Mouse (Mus musculus): Measurements from ENCODE around the gene Dennd1a.

Gene Dennd1a

DNA sequence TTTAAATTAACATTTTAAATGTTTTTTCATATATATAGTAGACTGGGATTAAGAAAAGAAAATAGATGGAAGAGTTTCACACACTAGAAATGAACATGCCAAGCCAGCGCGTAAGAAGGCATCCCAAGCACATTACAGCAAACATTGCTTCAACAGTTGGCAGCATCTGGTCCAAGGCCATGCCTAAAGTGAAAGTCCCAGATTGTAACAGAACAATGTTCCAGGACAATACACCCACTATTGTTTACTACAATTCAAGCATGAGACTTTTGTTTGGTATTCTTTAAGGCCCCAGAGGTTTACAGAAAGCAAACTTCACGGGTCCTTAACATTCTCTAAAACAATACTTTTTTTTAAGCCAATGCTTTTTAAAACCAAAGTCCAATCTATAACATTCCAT is 124.7 kb downstream of the Dennd1a start:
- DNase-seq = no peak

DNA sequence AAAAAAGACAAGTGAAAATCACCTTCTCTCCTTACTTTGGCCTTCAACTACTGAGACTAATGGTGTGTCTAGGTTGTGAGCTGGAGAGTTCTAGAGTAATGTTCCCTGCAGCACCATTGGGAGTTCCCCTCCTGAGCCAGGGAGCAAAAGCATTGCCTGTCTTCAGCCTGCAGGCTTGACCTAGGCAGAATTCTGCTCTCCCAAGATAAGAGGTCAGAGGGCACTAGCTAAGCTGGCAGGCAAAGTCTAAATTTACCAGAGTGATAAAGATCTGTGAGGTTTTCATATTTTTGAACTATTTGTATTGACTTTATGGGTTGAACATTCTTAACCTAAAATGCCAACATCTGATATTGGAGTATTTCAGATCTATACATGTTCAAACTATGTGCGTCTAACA is 125.7 kb downstream of the Dennd1a start:
- no peak for DNase-seq

DNA sequence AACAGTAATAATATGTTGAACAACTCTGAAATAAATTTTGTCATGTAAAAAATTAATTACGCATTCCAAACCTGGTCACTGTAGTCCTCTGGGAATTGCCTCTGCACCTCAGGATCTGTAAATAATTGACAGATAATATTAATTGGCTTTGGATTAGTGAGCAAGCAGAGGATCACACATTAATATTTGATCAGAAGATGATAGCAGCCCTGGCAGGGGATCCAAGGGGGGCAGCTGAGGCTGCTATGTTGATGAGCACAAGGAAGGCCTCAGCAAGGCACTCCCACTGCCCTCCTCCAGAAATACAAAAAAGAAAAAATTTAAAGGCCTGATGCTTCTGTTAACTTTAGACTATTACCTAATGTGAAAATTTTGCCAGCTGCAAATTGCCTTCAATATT is 127.5 kb downstream of the Dennd1a start:
- no peak for DNase-seq

DNA sequence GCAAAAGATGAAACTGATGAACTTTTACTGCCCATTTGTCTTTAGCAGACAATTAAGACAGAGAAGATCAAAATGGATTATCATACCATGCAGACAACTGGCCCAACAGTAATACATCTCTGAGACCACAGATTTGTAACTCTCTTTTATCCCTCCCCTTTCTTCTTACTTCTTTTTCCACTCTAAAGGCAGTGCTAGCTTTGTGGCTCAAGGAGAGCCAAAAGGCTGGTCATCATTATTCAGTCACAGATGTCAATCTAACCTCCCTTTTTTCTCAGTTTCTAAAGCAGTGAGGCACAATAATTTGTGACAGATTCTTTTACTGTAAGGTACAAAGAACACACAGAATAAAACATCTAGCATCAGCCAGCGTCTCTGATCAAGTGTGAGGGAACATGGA is 130.2 kb downstream of the Dennd1a start:
- DNase-seq = no peak

DNA sequence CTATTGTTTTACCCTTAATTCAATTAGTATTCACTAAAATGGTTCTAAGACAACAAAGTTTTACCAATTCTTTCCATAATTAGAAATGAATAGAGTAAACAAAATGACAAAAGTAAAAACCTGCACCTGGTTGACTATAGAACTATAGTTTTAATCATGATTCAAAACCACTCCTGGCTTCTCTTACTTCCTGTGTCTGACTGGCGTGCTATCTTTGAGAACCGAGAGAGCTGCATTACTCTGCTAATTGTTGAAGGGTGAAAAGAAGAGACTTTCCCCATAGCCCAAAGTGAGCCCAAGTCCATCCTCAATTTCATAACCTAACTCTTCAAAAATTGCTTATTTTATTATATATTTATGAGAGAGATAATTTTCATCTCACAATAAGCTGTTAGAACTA is 131.2 kb downstream of the Dennd1a start:
- no peak for DNase-seq

DNA sequence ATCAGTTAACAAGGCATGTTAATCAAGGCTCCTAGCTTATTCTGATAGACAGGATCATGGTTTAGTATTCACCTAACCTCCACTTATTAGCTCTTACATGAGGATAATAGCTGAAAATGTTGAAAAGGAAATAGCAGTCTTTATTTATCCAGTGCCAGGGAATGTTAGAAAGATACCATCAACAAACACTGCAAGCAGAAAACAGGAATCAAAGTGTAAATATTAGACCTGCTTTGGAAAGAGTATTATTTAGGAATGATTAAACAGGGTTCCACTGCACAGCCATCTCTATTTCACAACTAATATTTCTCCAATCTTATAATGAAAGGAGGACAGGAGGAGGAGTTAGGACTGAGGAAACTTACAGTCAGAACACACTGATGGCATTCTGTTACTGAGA is 142.4 kb downstream of the Dennd1a start:
- no peak for DNase-seq

DNA sequence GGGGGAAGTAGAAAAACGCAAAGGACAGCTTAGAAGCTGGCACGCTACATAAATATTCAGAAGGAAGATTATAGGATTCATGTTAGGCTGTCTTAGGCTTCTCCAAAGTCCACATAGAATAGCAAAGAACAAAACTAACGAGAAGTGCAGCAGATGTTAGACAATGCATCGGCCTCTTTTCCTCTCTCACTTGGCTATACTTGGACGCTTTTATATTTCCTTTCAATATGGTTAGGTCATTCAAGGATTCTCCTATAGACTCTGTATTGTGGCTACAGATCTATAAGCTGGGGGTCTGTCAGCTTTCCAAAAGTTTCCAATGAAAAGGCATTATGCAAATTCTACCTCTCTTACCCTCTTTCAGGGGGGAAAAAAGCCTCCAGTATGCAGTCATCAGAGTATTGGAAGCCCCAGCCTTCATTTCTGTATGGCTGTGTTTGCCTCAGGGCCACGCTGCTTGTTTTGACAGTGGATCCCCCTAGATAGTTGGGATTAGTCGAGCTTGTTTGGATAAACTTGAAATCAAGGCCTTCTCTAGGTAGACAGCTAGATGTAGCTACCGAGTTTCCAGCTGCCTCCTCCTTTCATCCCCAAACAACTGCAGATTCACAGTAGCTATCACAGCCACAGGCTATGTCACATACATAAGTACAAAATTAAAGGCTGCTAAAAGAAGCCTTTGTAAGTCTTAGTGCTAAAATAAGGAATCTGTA is 143.0 kb downstream of the Dennd1a start:
- DNase-seq = no peak

DNA sequence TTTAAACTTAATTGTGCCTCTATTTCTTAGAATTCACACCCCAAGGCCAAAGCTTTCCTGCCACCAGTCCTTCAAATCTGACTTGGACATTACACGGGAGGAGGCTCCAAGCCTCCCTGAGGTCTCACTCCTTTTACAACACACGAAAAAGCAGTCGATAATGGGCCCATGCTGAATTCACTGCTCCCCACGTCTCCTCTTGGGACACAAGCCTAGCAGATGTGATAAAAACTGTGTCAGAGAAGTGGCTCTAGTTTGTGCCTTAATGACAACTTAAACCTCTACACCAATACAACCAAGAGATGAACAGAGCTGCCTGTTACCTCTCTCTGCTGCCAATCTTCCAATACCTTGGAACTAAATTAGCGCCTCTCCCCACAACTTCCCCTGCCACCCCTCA is 144.3 kb downstream of the Dennd1a start:
- no peak for DNase-seq

DNA sequence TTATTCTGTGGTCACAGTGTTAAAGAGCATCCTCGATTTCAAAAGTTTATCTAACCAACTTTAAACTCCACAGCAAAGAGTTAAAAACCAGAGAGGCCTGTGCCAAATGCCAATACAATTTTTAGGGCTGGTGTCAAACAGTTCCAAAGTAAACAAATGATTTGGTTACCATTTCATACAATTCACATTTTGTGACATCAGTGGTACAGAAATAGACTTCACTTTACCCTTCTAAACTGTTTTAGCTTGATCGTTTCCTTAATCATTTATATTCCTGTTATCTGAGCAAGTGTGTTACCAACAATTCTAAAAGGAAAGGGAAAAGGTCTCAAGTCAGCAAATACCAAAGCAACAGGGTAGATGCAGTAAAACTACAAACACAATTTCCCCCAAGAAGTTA is 145.0 kb downstream of the Dennd1a start:
- DNase-seq = no peak

DNA sequence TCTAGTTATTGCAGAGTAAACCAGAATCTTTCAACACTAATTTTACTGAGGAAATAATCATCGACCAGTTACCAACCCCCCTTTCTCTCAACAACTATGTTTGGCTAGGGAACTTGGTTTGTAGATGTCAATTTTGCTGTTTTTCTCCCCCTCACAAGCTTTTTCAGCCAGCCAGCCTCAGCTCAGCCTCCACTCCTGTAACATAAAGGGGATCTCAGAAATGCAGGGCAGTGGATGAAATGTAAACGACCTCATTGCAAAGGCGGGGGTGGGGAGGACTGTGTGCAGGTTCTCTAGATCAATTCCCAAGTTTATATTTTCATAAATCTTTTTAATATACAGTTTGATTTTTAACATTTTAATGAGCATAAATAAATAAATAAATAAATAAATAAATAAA is 147.7 kb downstream of the Dennd1a start:
- no peak for DNase-seq

DNA sequence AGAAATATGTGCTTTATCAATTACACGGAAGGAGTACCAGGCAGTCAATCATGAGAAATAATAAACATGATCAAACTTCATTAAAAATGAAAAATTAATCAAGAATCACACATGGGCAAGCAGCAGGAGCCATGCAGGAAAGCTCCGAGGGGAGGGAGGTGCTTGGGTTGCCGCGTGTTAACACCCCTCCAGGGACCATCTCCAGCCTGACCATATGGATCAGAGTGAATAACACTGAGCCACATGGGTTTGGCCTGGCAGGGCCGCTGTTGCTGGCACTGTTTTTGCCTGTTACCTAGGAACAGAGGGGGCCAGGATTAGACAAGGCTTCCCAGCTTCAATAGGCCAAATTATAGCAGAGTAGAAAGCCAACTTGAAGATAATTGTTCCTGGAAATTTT is 150.1 kb downstream of the Dennd1a start:
- peak; percentile 46 for DNase-seq

DNA sequence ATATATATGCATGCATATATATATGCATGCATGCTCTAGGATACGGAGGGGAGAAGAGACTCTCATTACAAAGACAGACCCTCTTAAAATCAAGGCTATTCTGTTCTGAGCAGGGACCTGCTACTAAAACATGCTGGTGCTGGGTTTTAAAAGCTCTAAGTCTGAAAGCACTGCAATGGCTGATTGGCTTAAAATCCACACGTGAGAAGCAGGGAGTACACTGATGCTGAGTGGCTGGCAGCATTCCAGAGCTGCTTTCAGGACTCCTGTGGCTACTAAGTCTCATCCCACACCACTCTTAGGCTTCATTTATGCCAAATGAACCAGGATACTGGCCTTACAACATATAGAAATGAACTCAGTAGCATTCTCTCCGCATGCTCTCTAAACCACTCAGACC is 151.8 kb downstream of the Dennd1a start:
- no peak for DNase-seq

DNA sequence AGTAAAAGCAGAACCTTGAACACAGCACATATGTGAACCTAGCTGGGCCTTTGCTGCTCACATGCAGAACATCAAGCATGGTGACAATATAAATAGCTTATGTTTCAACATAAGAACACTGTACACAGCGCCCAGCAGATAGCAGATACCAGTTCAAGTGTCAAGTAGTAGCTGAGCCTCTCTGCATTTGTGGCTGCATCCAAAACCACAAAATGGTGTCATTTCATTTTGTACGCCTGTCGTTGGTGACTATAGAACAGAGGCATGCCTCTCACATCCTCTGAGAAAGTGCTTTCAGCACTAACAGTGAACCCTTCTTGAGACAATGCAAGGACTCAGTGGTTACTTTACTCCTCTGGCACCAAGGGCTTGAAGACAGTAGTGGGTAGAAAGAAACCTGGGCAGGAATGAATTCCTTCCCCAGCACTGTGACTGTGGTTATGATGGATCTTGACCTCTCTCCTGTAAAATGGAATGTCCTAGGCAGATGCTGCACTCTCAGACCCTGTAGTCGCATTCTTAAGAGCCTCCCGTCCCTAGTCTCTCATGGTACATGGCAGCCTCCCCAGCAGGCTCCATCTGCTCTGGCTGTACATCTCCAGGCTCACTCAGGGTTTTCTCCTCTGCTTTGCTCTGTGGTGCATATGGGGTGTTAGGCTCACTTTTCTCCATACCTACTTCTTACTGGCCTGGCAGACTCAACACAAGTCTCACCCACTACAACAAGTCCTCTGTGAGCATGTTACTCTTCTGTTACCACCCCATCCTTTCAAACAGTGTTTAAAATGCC is 154.0 kb downstream of the Dennd1a start:
- DNase-seq = peak; percentile 35

DNA sequence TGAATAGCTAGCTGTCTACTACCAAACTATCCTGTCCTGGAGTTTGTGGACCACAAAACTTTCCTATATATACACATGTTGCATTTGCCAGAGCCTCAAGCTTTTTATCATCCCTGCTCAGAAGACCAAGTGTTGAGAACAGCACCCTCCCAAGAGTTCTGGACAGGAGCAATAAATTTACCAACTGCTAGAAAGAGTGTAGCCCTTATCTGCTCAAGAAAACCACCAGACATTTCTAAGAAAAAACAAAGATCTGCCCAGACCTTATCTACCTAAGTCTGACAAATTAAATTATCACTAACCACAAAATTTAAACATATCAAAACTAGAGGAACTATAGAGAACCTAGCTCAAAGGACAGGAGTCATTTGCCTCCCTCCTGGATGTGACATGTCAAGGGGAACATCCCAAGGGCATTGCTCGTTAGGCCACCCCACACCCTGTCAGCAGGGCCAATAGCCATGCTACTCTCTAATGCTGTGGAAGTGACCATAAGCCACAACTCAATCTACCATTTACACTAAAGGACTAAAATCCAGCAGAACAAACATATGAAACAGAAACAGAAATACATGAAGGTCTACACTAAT is 154.9 kb downstream of the Dennd1a start:
- no peak for DNase-seq

DNA sequence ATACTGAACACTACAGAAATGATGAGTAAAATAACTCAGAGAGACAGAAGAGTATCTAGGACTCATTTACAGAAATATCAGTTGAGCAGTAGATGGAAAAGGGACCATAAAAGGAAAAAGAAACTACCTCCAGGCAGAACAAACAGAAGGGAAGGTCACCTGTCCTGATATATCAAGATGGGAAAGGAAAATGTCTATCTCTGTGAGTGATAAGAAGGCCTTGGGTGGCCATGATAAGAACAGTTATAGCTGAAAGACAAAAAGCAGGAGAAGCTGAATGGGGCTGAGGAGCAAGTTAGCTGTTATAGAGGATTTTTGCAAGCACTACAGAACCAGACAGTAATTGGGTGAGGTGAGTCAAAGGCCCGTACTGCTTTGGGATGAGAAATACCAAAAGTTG is 155.7 kb downstream of the Dennd1a start:
- no peak for DNase-seq

DNA sequence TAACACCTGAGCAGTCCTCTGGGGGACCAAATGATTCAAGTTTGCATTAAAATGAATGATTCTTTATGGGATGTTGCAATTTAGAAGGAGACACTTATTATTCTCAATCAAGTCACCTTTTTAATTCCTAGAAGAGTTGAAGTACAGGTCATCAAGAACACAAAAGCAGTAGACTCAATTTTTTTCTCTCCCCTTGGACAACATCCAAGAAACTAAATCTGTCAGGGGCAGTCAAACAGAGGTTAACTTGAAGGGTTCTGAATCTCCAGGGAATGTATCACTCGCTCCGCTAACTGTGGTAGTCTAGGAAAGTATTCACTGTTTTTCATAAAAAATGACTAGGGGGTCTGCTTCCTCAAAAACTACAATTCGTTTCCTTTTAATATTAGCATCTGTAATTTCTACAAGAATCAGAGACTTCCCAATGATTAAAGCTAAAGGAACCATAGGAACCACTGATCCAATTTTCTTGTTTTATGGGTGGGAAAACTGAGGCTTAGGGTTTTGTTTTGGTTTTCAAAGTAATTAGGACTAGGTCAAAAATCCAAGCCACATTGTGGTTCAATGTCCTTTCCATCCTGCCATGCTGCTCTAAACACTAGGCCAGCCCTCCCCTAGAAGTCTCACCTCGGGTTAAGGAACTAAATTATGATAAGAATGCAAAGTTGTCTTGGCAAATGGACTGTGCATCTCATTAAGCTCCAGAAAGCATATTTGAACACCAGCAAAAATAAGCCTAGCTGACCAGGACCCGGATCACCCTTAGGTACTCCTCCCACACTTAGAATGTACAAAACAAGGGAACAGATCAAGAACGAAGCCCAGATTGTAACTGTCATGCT is 157.0 kb downstream of the Dennd1a start:
- DNase-seq = no peak

DNA sequence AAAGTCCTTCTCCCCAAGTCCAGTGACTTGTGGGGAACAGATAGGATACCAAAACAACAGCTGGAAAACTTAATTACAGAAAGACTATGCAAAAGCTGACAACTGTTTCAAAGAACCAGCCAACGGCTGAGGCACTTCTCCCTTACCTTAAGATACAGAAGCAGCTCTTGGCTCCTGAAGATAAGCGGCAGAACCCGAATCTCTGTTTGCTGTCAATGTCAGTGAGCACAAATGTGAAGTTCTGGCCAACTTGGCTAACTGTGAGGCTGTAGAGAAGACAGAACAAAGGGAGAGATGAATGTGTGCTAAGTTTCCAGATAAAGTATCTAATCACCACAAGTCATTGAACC is 160.8 kb downstream of the Dennd1a start:
- DNase-seq = no peak

DNA sequence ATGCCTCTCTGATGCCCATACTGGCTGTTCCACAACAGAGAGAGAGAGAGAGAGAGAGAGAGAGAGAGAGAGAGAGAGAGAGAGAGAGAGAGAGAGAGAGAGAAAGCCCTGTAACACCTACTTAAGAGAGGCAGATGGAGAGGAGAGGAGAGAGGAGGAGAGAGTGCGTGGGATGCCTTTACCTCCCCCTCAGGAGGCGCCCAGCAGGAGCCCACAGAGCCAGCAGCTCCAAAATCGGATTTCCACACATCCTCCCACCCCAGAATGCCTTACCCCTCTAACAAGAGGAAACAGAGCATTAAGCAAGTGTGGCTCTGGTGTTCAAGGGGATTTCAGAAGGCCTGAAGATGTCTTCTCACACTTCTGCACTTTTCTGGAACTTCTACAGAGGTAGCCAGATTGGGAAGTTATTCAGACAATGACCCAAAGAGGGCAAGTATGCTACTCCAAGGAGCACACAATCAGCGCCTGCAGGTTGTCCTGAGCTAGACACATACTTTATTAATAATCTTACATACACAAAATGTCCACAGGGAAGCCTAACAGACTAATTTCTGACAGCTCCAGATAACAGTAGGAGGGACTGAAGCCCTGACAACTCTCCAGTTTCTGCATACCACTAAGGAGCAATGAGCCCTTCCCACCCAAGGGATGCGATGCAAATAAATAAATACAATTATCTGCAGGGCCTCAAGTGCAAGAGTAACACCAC is 161.4 kb downstream of the Dennd1a start:
- DNase-seq = peak; percentile 53

DNA sequence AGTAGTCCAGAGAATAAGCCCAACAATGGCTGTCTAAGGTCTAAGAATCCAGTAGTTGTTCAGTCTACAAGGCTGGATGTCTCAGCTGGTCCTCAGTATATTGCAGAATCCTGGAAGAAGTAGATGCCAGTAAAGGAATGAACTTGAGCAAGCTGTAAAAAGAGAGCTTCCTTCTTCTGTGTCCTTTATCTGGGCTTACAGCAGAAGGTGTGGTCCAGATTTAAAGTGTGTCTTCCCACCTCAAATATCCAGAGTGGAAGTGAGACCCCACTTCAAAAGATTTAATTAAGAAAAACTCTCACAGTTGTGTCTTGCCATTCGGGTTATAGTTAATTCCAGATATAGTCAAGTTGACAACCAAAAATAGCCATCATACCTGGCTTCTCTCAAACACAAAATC is 162.5 kb downstream of the Dennd1a start:
- no peak for DNase-seq

DNA sequence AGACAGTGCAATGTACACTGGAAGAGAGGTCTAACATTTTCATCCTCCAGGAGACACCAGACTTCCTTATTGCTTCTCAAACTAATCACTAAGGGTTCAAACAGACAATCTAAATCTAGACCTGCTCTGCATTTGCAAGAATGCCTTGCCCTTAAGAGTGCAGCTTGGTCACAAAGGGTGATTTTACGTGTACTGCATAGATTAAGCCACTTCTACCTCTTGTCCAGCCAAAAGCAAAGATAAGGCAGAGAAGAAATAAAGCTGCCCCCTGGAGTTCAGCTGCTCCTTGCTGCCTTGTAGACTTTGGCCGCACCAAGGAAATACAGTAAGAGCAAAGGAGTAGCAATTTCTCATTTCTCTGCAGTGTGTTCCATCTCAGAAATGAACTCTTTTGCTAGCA is 172.2 kb downstream of the Dennd1a start:
- DNase-seq = no peak

DNA sequence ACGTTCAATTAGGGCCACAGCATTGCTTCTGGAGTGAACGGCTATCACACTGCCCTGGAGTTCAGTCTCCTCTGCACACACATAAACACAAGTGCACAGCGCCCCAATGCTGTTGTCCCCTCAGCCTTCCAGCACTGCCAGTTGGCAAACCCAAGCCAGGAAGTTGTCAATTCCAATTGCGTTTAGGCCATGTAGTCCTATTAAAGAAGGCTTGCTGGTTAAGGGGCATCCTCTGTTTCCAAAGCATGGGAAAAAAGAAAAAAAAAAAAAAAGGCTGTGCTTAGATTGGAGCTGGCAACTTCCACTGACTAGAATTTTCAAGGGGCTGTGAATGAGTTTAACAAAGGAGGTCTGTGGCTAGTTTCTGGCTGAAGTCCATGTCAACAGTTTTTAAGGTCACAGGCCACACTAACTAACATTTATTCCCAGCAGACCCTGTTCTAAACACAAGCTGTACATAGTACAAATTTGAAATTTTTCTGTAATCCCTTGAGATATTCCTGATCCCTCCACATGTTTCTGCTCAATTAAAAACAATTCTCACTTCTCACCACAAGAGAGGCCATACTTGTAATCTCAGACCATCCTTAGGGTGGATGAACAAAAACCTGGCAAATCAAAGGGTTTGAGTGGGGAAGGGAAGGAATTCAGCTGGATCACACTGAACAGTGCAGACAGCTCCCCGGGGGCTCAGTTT is 175.4 kb downstream of the Dennd1a start:
- DNase-seq = peak; percentile 42

DNA sequence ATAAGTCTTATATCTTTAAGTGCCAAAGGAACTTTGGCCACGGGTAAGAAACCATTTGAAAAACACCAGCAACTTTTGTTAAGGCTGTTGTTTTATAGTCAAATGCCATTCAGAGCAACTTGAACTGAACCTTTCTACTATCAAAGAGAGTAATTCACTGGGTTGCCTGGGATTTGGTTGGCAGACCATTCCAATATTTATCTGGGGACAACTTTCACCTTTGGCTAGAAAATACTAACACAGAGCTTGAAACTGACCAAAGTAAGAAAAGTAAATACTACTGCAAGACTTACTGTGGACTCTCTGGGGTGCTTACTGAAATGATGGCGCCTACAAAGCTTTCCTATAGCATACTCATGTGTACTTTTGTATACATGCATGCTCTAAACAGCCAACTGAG is 178.6 kb downstream of the Dennd1a start:
- DNase-seq = no peak
